Mouse (Mus musculus) urinary bladder, postnatal 25 days (tissue): ENCODE results near the gene Bmp15.

Experiments
- DNase-seq: peaks from one replicate; pipeline ENCODE4 v3.0.0; 2022; ENCODE audit warnings: low spot score

Gene Bmp15

DNA sequence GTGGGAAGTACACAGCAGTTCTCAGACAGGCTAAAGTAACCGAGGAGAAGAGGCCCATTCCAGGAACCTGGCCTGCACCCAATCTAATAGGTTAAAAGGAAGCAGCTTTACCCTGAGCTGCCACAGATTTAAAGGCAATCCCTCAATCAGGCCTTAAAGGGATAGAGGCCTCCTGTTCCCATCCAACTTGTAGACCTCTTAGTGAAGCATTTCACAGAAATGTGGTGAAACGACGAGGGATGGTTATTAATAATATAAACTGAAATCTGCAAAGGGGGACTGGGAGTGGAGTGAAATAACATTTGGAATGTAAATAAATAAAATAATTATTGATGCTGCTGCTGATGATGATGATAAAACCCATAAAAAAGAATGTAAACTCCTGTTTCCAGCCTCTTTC lies at the start of gene Bmp15:
Gene Bmp15 (minus strand): TSS at position 101 of the 400 bp plus-strand sequence.
- DNase-seq, result no peak

DNA sequence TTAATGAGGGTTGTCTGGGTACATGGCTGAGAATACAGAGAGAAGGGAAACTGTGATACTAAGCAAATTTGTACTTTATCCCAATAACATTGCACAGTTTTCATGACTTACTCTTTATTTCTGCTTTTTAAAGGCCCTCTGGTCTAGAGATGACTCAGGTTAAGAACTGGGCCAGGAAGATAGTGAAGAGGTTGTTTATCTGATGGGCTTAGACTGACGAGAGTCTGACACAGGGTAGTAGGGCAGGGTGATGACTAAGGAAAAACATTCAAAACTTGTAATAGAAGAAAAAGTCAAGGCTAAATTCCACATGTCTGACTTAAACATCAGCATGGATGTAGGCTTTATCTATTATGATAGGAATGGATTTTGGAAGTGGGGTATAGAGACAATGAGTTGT lies 48.3 kb upstream of the Bmp15 start:
- no peak for DNase-seq

DNA sequence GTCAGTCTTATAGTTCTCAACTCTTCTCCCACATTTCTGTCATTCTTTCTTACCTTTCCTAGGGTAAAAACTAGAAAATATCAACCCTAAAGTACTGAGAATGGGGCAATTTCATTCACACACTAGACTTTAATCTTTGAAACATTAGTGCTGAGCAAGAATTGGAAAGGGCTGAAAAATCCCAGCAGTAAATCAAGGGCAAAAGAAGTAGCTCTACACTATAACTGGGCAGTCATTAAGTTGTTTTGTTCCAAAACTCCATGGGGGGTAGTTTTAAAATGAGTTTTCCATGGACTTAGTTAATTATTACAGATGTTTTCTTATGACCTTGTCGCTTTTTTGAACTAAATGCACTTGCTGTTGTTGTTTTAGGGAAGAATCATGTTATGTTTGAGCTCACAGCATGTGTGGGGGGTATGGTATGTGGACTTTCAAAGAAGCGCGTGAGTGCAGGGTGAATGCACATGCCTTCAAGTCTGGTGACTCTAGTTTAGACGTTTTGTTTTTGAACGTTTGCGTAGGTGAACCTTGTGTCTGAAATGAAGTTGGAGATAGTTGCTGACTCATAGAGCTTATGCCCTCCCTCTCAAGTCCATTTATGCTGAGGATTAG lies 37.1 kb upstream of the Bmp15 start:
- DNase-seq, result no peak

DNA sequence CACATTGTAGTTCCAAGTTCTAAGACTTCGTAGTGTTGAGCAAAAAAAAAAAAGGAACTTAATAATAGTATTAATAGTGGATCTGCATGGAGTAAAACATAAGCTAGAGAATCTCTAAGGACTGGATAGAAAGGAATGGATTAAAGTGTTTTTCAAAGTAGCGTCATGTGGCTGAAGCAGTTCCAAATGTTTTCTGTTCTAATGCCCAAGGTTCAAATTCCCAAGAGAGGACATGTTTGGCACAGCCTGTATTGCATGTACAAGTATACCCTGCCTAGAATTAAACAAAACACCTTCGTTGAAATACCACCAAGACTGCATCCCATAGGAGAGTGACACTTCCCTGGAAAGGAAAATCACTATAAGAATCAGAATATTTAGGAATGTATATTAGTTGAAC lies 36.4 kb upstream of the Bmp15 start:
- DNase-seq, result no peak

DNA sequence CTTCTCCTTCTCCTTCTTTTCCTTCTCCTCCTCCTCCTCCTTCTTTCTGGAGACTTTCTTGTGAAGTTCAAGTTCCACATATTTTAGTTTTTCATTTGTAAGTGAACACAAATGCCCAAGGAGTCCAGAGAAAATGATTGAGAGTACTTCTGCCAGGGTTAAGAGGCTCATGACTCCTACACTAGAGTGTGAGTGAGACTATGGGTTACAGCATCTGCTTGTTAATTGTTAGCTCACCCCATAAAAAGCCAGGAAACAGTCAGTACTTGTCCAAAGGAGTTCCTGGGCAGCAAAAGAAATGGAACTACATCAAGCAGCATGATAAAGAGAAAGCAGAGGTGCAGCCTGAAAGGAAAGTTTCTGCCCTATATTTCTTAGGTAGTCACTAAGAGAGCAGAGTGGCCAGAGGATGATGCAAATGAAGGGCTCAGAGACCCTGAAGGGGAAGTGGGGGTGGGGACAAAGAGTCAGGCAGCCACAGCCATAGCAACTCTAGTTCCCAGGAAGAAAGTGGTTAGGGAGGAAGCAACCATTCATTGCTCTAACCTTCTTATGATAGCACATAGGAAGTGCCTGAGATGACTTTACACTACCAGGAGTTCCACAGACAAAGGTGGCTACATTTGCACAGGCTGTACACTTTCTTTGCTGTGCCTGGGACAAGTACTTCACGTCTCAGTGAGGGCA lies 24.9 kb upstream of the Bmp15 start:
- no peak for DNase-seq

DNA sequence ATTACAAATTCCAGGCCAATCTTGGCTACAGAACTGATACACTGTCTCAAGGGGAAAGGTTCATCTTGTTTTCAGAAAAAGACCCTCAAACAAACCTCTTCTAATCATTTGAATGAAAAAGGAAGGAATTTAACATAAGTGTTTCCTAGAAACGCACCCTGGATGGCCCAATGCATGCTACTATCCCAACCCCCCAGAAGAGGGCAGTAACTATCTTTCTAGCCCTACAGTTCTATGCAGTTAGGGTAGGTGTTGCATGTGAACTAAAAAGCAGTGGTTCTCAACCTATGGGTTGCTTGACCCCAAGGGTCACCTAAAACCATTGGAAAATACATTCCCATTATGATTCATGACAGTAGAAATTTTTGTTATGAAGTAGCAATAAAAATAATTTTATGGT lies 3.5 kb upstream of the Bmp15 start:
- DNase-seq, result no peak

DNA sequence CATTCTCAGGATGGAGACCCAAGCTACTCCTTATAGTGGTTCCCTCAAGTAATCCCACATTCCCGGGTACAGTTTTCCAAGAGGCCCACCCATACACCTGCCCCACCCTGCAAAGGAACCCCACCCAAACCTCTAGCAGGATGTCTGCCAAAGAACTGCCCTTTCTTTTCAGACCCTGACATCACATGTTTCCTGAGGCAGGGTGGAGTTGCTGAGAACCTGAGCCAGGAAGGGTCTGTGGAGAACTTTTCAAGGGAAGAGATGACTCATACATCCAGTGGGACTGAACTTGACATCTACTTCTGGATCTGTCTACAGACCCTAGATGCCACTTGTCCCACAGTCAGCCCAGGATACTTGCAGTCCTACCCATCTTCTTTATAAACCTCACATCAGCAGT lies 2.8 kb downstream of the Bmp15 start:
- DNase-seq, result no peak
